Mouse (Mus musculus) cerebellum, adult 8-10 months (tissue): ENCODE results near the gene Olfr619.

ENCODE experiments used
- DNase-seq: peaks from one replicate; pipeline ENCODE4 v3.0.0; 2022

Olfr619 gene

DNA sequence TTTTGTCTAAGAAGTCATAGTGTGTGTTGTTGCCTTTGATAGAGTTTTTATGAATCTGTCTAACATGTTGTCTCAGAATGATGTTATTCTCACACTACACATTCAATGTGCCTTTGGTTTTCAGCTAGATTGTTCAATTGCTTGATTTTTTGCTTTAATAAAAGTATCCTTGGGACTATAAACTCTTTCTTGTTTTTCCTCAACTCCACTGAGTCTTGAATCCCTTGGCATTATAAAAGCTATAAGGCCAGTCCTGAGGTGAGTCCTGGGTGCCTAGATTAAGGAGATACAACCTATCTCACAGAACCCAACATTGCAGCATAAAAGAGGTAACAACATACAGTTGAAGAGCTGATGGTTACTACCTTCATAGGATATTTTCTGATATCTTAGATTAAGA is at the start of gene Olfr619:
Gene Olfr619 (plus strand): TSS at position 301 of the 400 bp plus-strand sequence.
- no peak for DNase-seq

- DNase-seq: no peak
These were observed 44.6 kb upstream of the Olfr619 start, which contains the start of gene Olfr615 for GRCm38 (mm10) chr7:103555779-103556178. Gene Olfr615, plus strand, starts transcription at chr7:103556079.

DNA sequence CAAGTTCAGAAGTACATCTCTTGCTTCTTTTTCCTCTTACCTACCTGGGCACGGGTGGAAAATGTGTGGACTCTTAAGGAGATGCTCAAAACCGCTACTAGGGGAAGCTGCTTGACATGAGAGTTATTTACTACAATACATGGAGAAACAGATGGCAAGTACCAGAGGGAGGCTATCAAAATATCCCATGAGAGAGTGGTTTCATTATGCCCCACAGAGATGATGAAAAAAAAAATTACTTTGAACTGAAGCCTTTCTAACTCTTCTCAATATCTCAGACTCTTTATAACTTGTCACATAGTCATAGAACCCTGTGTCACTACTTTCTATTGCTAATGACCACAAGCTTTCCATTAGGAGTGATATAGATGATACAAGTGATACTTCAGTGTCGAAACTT is 31.3 kb upstream of the Olfr619 start, which contains the start of gene Olfr616:
Gene Olfr616 (minus strand): TSS at position 101 of the 400 bp plus-strand sequence.
- no peak for DNase-seq

DNA sequence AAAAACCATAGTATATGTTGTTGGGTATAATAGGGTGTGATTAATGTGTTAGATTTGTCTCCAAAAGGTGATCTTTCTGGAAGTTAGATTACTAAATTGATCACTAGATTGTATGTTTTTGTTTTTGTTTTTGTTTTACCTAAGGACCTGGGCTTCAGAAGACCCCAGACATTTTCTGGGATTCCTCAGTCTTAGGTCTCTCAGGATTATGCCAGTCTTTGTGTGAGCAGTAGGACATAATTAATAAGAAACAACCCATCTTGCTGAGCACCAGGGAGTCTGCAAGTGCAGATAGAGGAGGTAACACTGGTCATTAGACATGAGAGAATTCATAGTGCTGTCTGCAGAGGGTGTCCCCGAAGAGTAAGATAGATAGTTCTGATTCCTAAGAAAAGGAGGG is 27.6 kb upstream of the Olfr619 start, which contains the start of gene Olfr617:
Gene Olfr617 (plus strand): TSS at position 301 of the 400 bp plus-strand sequence.
- DNase-seq: no peak

DNA sequence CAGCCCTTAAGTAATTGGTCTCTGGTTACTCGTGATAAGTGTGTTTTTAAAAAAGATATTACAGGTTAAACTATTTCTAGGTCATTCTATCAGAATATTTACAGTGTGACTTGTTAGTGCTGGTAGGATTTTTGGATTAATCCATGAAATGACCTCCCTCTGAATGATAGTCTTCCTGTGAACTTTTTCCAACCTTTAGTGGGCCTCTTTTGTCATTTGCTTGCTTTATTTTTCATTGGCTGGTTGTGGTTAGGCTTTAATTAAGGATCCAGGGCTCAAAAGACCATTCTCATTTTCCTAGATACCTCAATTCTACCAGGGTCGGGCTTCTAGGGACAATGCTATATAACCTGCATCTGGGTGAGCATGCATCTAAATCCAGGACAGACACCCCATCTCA is 10.6 kb upstream of the Olfr619 start, which contains the start of gene Olfr618:
Gene Olfr618 (plus strand): TSS at position 301 of the 400 bp plus-strand sequence.
- no peak for DNase-seq

DNA sequence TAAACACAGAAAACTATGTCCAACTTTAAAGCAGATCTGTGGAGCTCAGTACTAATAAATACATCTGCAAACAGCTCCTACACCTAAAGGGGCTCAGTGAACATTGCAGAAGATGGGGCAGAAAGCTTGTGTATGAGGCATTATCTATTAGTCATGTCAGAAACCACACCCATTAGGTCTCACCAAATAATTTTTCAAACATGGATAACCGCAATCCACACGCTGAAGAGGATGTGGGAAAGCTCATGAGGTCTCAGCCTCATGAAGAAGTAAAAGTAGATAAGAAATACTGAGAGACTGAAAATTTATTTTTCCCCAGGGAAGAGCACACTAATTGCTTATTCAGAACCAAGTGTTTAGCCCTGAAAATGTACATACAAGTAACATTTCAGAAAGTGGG is 7.0 kb downstream of the Olfr619 start:
- no peak for DNase-seq

DNA sequence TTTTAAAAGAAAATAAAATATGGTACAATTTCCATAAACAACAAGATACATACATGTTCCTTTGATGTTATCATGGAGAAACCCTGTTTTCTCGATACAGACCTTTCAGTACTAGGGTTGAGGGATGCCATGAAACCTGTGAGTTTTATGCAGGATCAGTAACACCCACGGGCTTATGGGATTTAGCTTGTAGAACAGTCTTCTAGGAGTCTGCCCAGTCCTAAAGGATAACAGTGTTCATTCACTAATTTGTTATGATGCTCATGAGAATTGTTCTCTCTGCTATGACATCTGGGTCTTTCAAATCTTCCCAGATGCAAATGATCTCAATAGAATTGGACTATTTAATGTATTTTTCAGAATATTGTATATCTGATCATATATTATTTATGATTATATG is 12.1 kb downstream of the Olfr619 start, which contains the start of gene Olfr620:
Gene Olfr620 (minus strand): TSS at position 101 of the 400 bp plus-strand sequence.
- DNase-seq: no peak

DNA sequence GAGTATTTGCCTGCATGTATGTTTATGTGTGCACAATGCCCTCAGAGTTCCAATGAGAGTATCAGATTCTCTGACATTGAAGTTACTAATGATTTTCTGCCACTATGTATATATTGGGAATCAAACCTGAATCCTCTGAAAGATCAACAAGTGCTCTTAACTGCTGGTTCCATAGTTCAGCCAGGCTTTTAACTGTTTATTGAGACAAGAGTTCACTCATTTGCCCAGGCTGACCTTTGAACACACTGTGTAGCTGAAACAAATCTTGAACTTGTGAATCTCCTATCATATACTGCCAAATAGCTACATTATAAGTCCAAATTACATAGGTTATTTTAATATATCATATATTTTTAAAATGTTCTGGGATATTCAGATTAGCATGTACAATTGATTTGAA is 36.4 kb downstream of the Olfr619 start:
- no peak for DNase-seq

DNA sequence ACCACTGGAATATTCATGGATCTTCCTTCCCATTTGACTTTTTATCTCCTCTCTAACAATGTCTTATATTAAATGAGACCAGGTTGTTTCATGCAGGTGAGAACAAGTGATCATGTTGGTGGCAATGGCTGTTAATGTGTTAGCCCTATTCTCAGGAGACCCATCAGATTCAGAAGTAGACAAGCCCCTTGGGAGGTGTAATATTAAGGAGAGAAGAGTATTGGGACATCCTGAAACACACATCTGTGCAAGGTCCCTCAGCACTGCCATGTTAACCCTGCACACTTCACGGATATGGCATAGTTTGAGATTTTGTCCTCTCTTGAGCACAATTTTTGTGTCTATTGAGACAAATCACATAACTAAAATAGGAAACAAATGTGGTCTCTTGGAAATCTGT is 42.2 kb downstream of the Olfr619 start, which contains the start of gene Olfr622:
Gene Olfr622 (minus strand): TSS at position 101 of the 400 bp plus-strand sequence.
- no peak for DNase-seq

DNA sequence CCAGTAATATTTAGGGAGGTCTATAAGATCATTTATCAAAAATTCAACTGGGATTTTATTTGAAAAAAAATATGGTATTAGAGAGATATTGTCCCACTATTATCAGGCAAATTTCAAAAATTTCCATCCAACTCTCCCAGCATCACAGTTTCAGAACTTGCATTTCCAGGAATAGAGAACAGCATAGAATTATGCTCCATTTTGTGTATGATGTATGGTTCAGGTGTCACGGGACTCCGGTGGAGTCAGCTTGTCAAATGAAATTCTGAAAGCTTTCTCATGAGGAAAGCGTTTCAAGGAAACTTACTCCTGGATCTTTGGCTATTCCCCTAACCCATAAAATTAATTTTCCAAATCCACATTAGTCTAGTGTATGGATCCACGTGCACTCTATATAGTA is 43.7 kb downstream of the Olfr619 start:
- DNase-seq: no peak
